Mouse (Mus musculus): ENCODE results near the gene Nuak1. TPM values are rescaled to one million over a fixed set of nuclear protein-coding genes. Genes with fewer than 3 reads are reported as not detected.

The Nuak1 gene
- total and polyA plus RNA-seq, 2 experiments, result 0.65 to 1.4 TPM

DNA sequence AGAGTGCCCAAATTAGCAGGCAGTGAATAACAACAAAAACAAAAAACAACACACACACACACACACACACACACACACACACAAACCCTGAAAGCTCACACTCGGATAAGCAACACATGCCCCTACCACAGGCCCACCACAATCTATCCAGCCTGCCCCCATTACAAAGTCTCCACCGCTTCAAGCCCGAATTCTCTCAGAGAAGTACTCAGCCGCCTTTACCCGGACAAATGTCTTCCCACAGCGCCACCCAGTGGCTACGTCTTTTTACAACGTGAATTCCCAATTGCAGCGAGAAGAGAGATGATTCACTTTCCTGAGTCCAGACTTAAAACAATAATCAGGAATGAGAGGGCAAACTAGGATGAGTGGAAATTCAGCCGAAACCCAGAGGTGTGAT, 10.3 kb upstream of the Nuak1 start:
- Histone ChIP-seq H3K9ac (ENCODE audit: low read depth, low read length) (no peak overlapping the region), H3K4me1 (ENCODE audit: control insufficient read depth, insufficient read depth, low read length) (no peaks in the 10 kb centered on the region), H3K4me3 (ENCODE audit: insufficient read depth, low read depth, low read length) (no peak overlapping the region), H3K36me3 (ENCODE audit: control insufficient read depth, insufficient read depth, low read length) (no peaks in the 10 kb centered on the region), H3K79me2 (ENCODE audit: control insufficient read depth, insufficient read depth, low read length) (no peaks in the 10 kb centered on the region), H3K27ac (replicated peaks; ENCODE audit: insufficient read depth, low read depth, low read length) (no peak overlapping the region), H3K27me3 (ENCODE audit: control insufficient read depth, insufficient read depth, low read length) (no peaks in the 10 kb centered on the region)
- TF ChIP-seq CTCF (IDR thresholded peaks at IDR 0.05; ENCODE audit: low read depth, low read length), result peak; percentile 72
- no peak for TF ChIP-seq POLR2A (IDR thresholded peaks at IDR 0.05; ENCODE audit: extremely low read depth, insufficient read depth, low read length)
- WGBS, result 5% methylated on average over 10 of the region's 10 CpGs
- DNase-seq (ENCODE audit: extremely low read depth, low read depth, low spot score), result peak; percentile 50

DNA sequence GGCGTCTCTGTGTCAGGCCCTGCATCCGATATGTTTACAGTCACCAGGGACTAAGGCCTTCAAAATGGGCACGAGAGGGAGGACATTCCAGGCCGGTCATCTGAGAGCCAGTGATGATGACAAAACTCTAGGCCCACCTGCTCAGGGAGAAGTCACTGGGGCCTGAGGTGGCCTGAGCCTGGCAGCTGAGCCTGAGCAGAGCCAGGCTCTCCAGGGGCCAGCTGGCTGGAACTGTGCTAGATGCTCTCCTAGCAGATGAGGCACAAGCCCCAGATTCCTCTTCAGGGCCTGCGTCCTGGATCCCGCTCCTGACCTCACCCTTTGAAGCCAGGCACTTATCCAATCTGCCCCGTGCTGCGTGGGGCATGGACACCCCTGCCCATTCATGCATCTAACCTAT, 9.3 kb upstream of the Nuak1 start:
- TF ChIP-seq POLR2A (IDR thresholded peaks at IDR 0.05; ENCODE audit: extremely low read depth, insufficient read depth, low read length) (no peak), CTCF (IDR thresholded peaks at IDR 0.05; ENCODE audit: low read depth, low read length) (no peak)
- no peaks in the 10 kb centered on the region for H3K36me3 ChIP-seq (ENCODE audit: control insufficient read depth, insufficient read depth, low read length)
- no peaks in the 10 kb centered on the region for H3K79me2 ChIP-seq (ENCODE audit: control insufficient read depth, insufficient read depth, low read length)
- DNase-seq (ENCODE audit: extremely low read depth, low read depth, low spot score), result no peak
- H3K27me3 ChIP-seq (ENCODE audit: control insufficient read depth, insufficient read depth, low read length), result no peaks in the 10 kb centered on the region
- 93% methylated on average over 8 of the region's 8 CpGs for WGBS
- no peaks in the 10 kb centered on the region for H3K4me1 ChIP-seq (ENCODE audit: control insufficient read depth, insufficient read depth, low read length)
- H3K9ac ChIP-seq (ENCODE audit: low read depth, low read length), result no peak overlapping the region
- H3K27ac ChIP-seq (replicated peaks; ENCODE audit: insufficient read depth, low read depth, low read length), result no peak overlapping the region
- H3K4me3 ChIP-seq (ENCODE audit: insufficient read depth, low read depth, low read length), result no peak overlapping the region

DNA sequence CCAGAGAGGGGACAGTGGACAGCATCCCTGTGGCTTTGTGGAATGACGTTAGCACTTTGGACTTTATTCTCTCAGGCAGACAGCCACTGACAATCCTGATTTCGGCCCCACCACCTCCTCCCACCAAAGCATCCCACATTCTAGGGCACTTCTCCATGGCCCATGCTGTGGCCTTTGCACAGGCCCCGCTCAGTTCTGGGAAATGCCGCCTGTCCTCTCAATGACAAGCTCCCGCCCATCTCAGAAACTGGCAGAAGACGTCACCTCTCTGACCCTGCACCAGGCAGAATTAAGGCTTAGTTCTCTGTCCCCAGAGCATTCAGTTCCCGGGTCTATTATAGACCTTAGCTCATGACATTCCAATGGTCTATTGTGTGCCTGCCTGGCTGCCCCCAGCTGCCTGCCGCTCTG, 7.0 kb upstream of the Nuak1 start:
- WGBS, result 31% methylated on average over 8 of the region's 8 CpGs
- Histone ChIP-seq H3K27ac (replicated peaks; ENCODE audit: insufficient read depth, low read depth, low read length) (no peak overlapping the region), H3K4me3 (ENCODE audit: insufficient read depth, low read depth, low read length) (no peak overlapping the region), H3K36me3 (ENCODE audit: control insufficient read depth, insufficient read depth, low read length) (no peaks in the 10 kb centered on the region), H3K9ac (ENCODE audit: low read depth, low read length) (no peak overlapping the region), H3K27me3 (ENCODE audit: control insufficient read depth, insufficient read depth, low read length) (no peaks in the 10 kb centered on the region), H3K79me2 (ENCODE audit: control insufficient read depth, insufficient read depth, low read length) (no peaks in the 10 kb centered on the region), H3K4me1 (ENCODE audit: control insufficient read depth, insufficient read depth, low read length) (no peaks in the 10 kb centered on the region)
- TF ChIP-seq CTCF (IDR thresholded peaks at IDR 0.05; ENCODE audit: low read depth, low read length) (no peak), POLR2A (IDR thresholded peaks at IDR 0.05; ENCODE audit: extremely low read depth, insufficient read depth, low read length) (no peak)
- DNase-seq (ENCODE audit: extremely low read depth, low read depth, low spot score), result no peak

DNA sequence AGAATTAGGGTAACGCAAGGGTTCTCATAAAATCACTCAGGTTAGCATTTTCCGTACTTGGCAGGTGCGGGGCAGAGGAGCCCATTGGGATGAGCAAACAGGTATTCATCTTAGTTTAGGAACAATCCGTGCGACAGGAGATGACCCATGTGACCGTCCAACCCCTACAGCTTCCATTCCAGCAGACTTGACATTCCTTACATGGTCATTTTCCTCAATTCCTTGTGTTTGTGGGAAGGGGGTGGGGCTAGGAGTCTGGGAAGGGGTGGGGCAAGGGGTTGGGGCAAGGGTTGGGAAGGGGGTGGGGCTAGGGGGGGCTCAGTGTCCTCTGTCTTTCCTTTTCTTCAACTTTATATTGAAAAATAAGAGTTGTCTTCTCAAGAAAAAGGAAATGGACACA, 6.3 kb upstream of the Nuak1 start:
- H3K4me1 ChIP-seq (ENCODE audit: control insufficient read depth, insufficient read depth, low read length), result peaks cover 4% of the 10 kb centered on the region; the same call in 1 of the 2 replicates
- no peak for DNase-seq (ENCODE audit: extremely low read depth, low read depth, low spot score)
- no peaks in the 10 kb centered on the region for H3K36me3 ChIP-seq (ENCODE audit: control insufficient read depth, insufficient read depth, low read length)
- no peak for TF ChIP-seq POLR2A (IDR thresholded peaks at IDR 0.05; ENCODE audit: extremely low read depth, insufficient read depth, low read length)
- no peak for TF ChIP-seq CTCF (IDR thresholded peaks at IDR 0.05; ENCODE audit: low read depth, low read length)
- no peak overlapping the region for H3K9ac ChIP-seq (ENCODE audit: low read depth, low read length)
- no peak overlapping the region for H3K4me3 ChIP-seq (ENCODE audit: insufficient read depth, low read depth, low read length)
- WGBS, result 97% methylated on average over 6 of the region's 6 CpGs
- no peaks in the 10 kb centered on the region for H3K79me2 ChIP-seq (ENCODE audit: control insufficient read depth, insufficient read depth, low read length)
- no peak overlapping the region for H3K27ac ChIP-seq (replicated peaks; ENCODE audit: insufficient read depth, low read depth, low read length)
- no peaks in the 10 kb centered on the region for H3K27me3 ChIP-seq (ENCODE audit: control insufficient read depth, insufficient read depth, low read length)

DNA sequence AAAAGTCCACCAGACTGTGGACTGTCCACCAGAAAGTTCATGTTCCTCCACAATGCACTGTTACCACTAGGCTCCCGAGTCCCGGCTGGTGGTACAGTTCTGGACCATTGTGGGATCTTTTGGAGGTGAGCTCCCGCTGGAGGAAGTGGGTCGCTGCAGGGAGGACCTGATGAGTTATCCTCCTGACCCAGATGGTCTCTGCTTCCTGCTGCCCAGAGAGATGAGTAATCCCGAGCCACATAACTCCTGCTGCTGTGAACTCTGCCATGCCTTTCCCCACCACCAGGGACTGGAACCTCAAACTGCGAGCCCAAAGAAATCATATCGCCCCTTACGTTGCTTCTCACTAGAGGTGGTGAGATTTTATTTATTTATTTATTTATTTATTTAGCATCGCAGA, 4.0 kb upstream of the Nuak1 start:
- H3K79me2 ChIP-seq (ENCODE audit: control insufficient read depth, insufficient read depth, low read length), result no peaks in the 10 kb centered on the region
- H3K4me1 ChIP-seq (ENCODE audit: control insufficient read depth, insufficient read depth, low read length), result peaks cover 5% of the 10 kb centered on the region
- no peak overlapping the region for H3K27ac ChIP-seq (replicated peaks; ENCODE audit: insufficient read depth, low read depth, low read length)
- no peak for DNase-seq (ENCODE audit: extremely low read depth, low read depth, low spot score)
- TF ChIP-seq CTCF (IDR thresholded peaks at IDR 0.05; ENCODE audit: low read depth, low read length) (no peak), POLR2A (IDR thresholded peaks at IDR 0.05; ENCODE audit: extremely low read depth, insufficient read depth, low read length) (no peak)
- H3K9ac ChIP-seq (ENCODE audit: low read depth, low read length), result no peak overlapping the region
- H3K36me3 ChIP-seq (ENCODE audit: control insufficient read depth, insufficient read depth, low read length), result no peaks in the 10 kb centered on the region
- WGBS, result 77% methylated on average over 9 of the region's 9 CpGs
- H3K4me3 ChIP-seq (ENCODE audit: insufficient read depth, low read depth, low read length), result no peak overlapping the region
- no peaks in the 10 kb centered on the region for H3K27me3 ChIP-seq (ENCODE audit: control insufficient read depth, insufficient read depth, low read length)

DNA sequence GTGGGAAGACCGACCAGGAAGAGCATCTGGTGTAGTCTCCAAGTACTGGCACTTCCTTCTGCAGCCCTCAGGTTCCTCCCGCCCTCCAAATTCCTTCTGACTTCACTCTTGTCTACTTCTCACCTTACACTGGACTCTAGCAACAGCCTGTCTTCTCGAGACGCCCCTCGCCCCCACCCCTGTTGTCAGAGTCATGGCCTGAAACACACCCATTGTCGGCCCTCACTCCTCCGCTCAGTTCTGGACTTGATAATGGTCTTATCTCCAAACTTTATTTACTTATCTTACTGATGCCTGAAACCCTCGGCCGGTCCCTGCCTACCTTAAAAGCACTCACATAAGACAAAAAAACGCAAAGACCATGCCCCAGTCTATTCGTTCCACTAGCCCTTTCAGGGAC, 1.4 kb upstream of the Nuak1 start:
- Histone ChIP-seq H3K4me1 (ENCODE audit: control insufficient read depth, insufficient read depth, low read length) (peaks cover 5% of the 10 kb centered on the region), H3K27me3 (ENCODE audit: control insufficient read depth, insufficient read depth, low read length) (no peaks in the 10 kb centered on the region), H3K36me3 (ENCODE audit: control insufficient read depth, insufficient read depth, low read length) (no peaks in the 10 kb centered on the region), H3K27ac (replicated peaks; ENCODE audit: insufficient read depth, low read depth, low read length) (no peak overlapping the region), H3K79me2 (ENCODE audit: control insufficient read depth, insufficient read depth, low read length) (no peaks in the 10 kb centered on the region), H3K4me3 (ENCODE audit: insufficient read depth, low read depth, low read length) (no peak overlapping the region), H3K9ac (ENCODE audit: low read depth, low read length) (peak overlapping the region; percentile 28)
- TF ChIP-seq POLR2A (IDR thresholded peaks at IDR 0.05; ENCODE audit: extremely low read depth, insufficient read depth, low read length), result no peak
- TF ChIP-seq CTCF (IDR thresholded peaks at IDR 0.05; ENCODE audit: low read depth, low read length), result no peak
- DNase-seq (ENCODE audit: extremely low read depth, low read depth, low spot score), result no peak
- 42% methylated on average over 11 of the region's 11 CpGs for WGBS

Measured in liver, adult 2 months (tissue).